Mouse (Mus musculus) midbrain, postnatal 0 days (tissue): ENCODE measurements around the gene Fbxo17. TPM values are rescaled to one million over a fixed set of nuclear protein-coding genes. Genes with fewer than 3 reads are reported as not detected.

ENCODE experiments used
- ATAC-seq: fragments of 200-750 bp; cut with Nextera tagmentation; 2 replicates; pipeline ENCODE4 v1.8.0; 2017; ENCODE audit warnings: moderate number of reproducible peaks, mild to moderate bottlenecking, moderate TSS enrichment, moderate library complexity; ENCODE audit not compliant: low FRiP score
- DNase-seq: peaks from one replicate; pipeline ENCODE4 v3.0.0-alpha.2; 2015; ENCODE audit warnings: low spot score
- H3K27ac ChIP-seq: fragments of 300-500 bp; sonication (generic); 2 replicates; pipeline ENCODE4 v1.5.1; 2014; ENCODE audit warnings: low read depth, mild to moderate bottlenecking, low read length, mixed read lengths
- H3K27me3 ChIP-seq: fragments of 300-500 bp; sonication (generic); 2 replicates; pipeline ENCODE4 v1.6.1; 2014; ENCODE audit warnings: low read length, control low read depth, mixed read lengths; ENCODE audit not compliant: insufficient read depth
- H3K36me3 ChIP-seq: fragments of 300-500 bp; sonication (generic); 2 replicates; pipeline ENCODE4 v1.6.1; 2014; ENCODE audit warnings: low read length, control low read depth, mixed read lengths; ENCODE audit not compliant: insufficient read depth
- H3K4me1 ChIP-seq: fragments of 300-500 bp; sonication (generic); 2 replicates; pipeline ENCODE4 v1.6.1; 2014; ENCODE audit warnings: mild to moderate bottlenecking, control low read depth, antibody characterized with exemption, low read length, mixed read lengths; ENCODE audit not compliant: insufficient read depth
- H3K4me2 ChIP-seq: fragments of 300-500 bp; sonication (generic); 2 replicates; pipeline ENCODE4 v1.6.1; 2014; ENCODE audit warnings: low read depth, mild to moderate bottlenecking, low read length, mixed read lengths; ENCODE audit not compliant: poor library complexity, severe bottlenecking
- H3K4me3 ChIP-seq: fragments of 300-500 bp; sonication (generic); 2 replicates; pipeline ENCODE4 v1.5.1; 2014; ENCODE audit warnings: low read depth, mild to moderate bottlenecking, low read length, moderate library complexity
- H3K9ac ChIP-seq: fragments of 300-500 bp; sonication (generic); replicated peaks from 2 replicates; pipeline ENCODE4 v1.6.1; 2014; ENCODE audit warnings: mild to moderate bottlenecking, low read length, moderate library complexity, mixed read lengths; ENCODE audit not compliant: poor library complexity, severe bottlenecking
- H3K9me3 ChIP-seq: fragments of 300-500 bp; sonication (generic); 2 replicates; pipeline ENCODE4 v1.6.1; 2016; ENCODE audit warnings: low read length, control low read depth
- CTCF ChIP-seq: IDR thresholded peaks from 2 replicates; pipeline ENCODE4 v1.5.1; 2016; ENCODE audit warnings: antibody characterized with exemption, mild to moderate bottlenecking
- WGBS: fragments of 180-500 bp; shearing (Covaris S2); extraction: QIAGEN DNeasy Blood & Tissue Kit; methylation state at CpG from one replicate; pipeline ENCODE4 v1.1.7; 2014; 5-methylcytosine and 5-hydroxymethylcytosine counted together
- polyA plus RNA-seq: library from polyadenylated mRNA; unstranded; fragments of >200 nt; fragmentation: Nextera tagmentation; extraction: Ambion mirVana; gene quantifications from 2 replicates; pipeline ENCODE4 v1.2.1, GENCODE M21; 2015
- total RNA-seq: library from RNA; depleted of rRNA; stranded (reverse); fragments of >200 nt; gene quantifications from 2 replicates; pipeline ENCODE4 v1.2.3, GENCODE M21; 2014

Gene Fbxo17
- total and polyA plus RNA-seq, 2 experiments from 2014 or later = 2.8 to 5.5 TPM

- ATAC-seq (no peak), DNase-seq (peak; percentile 30)
- no peak overlapping the region for H3K9ac ChIP-seq
- TF ChIP-seq CTCF = no peak
- H3K27ac ChIP-seq = no peak overlapping the region
- no peaks in the 10 kb centered on the region for H3K9me3 ChIP-seq
- WGBS = 86% methylated on average over 3 of the region's 3 CpGs
- no peaks in the 10 kb centered on the region for H3K36me3 ChIP-seq
- H3K4me3 ChIP-seq = no peak overlapping the region
- no peaks in the 10 kb centered on the region for H3K27me3 ChIP-seq
- no peak overlapping the region for H3K4me2 ChIP-seq
- no peaks in the 10 kb centered on the region for H3K4me1 ChIP-seq
These were observed 4.3 kb downstream of the Fbxo17 start for GRCm38 (mm10) chr7:28720753-28721537.

GRCm38 (mm10) chr7:28722079-28722478 lies 5.5 kb downstream of the Fbxo17 start:
- H3K27me3 ChIP-seq = no peaks in the 10 kb centered on the region
- no peaks in the 10 kb centered on the region for H3K4me1 ChIP-seq
- no peaks in the 10 kb centered on the region for H3K36me3 ChIP-seq
- TF ChIP-seq CTCF = peak; percentile 42
- no peaks in the 10 kb centered on the region for H3K9me3 ChIP-seq
- WGBS = 94% methylated on average over 7 of the region's 7 CpGs
- DNase-seq = no peak
- H3K4me3 ChIP-seq = no peak overlapping the region
- ATAC-seq = no peak
- H3K27ac ChIP-seq = no peak overlapping the region
- no peak overlapping the region for H3K4me2 ChIP-seq
- no peak overlapping the region for H3K9ac ChIP-seq

- DNase-seq (no peak), ATAC-seq (no peak)
- no peaks in the 10 kb centered on the region for H3K4me1 ChIP-seq
- TF ChIP-seq CTCF = no peak
- WGBS = 93% methylated on average over 2 of the region's 2 CpGs
- H3K9ac ChIP-seq = no peak overlapping the region
- no peak overlapping the region for H3K4me2 ChIP-seq
- no peaks in the 10 kb centered on the region for H3K9me3 ChIP-seq
- H3K27me3 ChIP-seq = no peaks in the 10 kb centered on the region
- H3K27ac ChIP-seq = no peak overlapping the region
- H3K36me3 ChIP-seq = no peaks in the 10 kb centered on the region
- no peak overlapping the region for H3K4me3 ChIP-seq
These were observed 8.0 kb downstream of the Fbxo17 start for GRCm38 (mm10) chr7:28724613-28725012.

- Histone ChIP-seq H3K36me3 (no peaks in the 10 kb centered on the region), H3K9ac (no peak overlapping the region), H3K4me2 (0 out of 2 replicates have a peak overlapping the region, but pooled peaks have one; percentile 7), H3K27ac (no peak overlapping the region), H3K4me1 (no peaks in the 10 kb centered on the region), H3K9me3 (no peaks in the 10 kb centered on the region), H3K27me3 (no peaks in the 10 kb centered on the region), H3K4me3 (no peak overlapping the region)
- WGBS = 10% methylated on average over 14 of the region's 14 CpGs
- DNase-seq (peak; percentile 87), ATAC-seq (no peak; the same call in 1 of the 2 replicates)
- peak; percentile 92 for TF ChIP-seq CTCF
These were observed 10.0 kb downstream of the Fbxo17 start for GRCm38 (mm10) chr7:28726600-28726999.

- peak; percentile 60 for DNase-seq
These were observed 11.2 kb downstream of the Fbxo17 start for GRCm38 (mm10) chr7:28727649-28728340.

More at GRCm38 (mm10) chr7:28727649-28728340, 11.2 kb downstream of the Fbxo17 start:
- no peak for ATAC-seq
- peak; percentile 63 for TF ChIP-seq CTCF
- H3K9me3 ChIP-seq = no peaks in the 10 kb centered on the region
- H3K4me3 ChIP-seq = no peak overlapping the region
- H3K4me2 ChIP-seq = no peak overlapping the region
- no peaks in the 10 kb centered on the region for H3K4me1 ChIP-seq
- no peaks in the 10 kb centered on the region for H3K27me3 ChIP-seq
- 55% methylated on average over 10 of the region's 10 CpGs for WGBS
- no peaks in the 10 kb centered on the region for H3K36me3 ChIP-seq
- H3K27ac ChIP-seq = no peak overlapping the region
- H3K9ac ChIP-seq = no peak overlapping the region
